Mouse (Mus musculus) embryonic facial prominence, embryonic 14.5 days (tissue): ENCODE data around the gene Creb5. TPM values are rescaled to one million over a fixed set of nuclear protein-coding genes. Genes with fewer than 3 reads are reported as not detected.

Experiments
- ATAC-seq: fragments of 200-750 bp; cut with Nextera tagmentation; 2 replicates; pipeline ENCODE4 v1.8.0; 2017; ENCODE audit warnings: low read depth, moderate number of reproducible peaks, moderate TSS enrichment
- DNase-seq: peaks from one replicate; pipeline ENCODE4 v3.0.0-alpha.2; 2015; ENCODE audit warnings: low spot score
- H3K27ac ChIP-seq: fragments of 300-500 bp; sonication (generic); replicated peaks from 2 replicates; pipeline ENCODE4 v1.5.1; 2014; ENCODE audit warnings: low read depth, mild to moderate bottlenecking, low read length, moderate library complexity
- H3K27me3 ChIP-seq: fragments of 300-500 bp; sonication (generic); replicated peaks from 2 replicates; pipeline ENCODE4 v1.6.1; 2014; ENCODE audit warnings: low read length; ENCODE audit not compliant: control insufficient read depth, insufficient read depth
- H3K36me3 ChIP-seq: fragments of 300-500 bp; sonication (generic); 2 replicates; pipeline ENCODE4 v1.6.1; 2014; ENCODE audit warnings: low read length, mixed read lengths; ENCODE audit not compliant: control insufficient read depth, insufficient read depth
- H3K4me1 ChIP-seq: fragments of 300-500 bp; sonication (generic); 2 replicates; pipeline ENCODE4 v1.6.1; 2014; ENCODE audit warnings: antibody characterized with exemption, low read length; ENCODE audit not compliant: control insufficient read depth, insufficient read depth
- H3K4me2 ChIP-seq: fragments of 300-500 bp; sonication (generic); 2 replicates; pipeline ENCODE4 v1.6.1; 2014; ENCODE audit warnings: low read depth, mild to moderate bottlenecking, low read length, moderate library complexity, mixed read lengths
- H3K4me3 ChIP-seq: fragments of 300-500 bp; sonication (generic); 2 replicates; pipeline ENCODE4 v1.5.1; 2014; ENCODE audit warnings: low read depth, mild to moderate bottlenecking, low read length
- H3K9ac ChIP-seq: fragments of 300-500 bp; sonication (generic); 2 replicates; pipeline ENCODE4 v1.6.1; 2014; ENCODE audit warnings: low read depth, mild to moderate bottlenecking, low read length, moderate library complexity, mixed read lengths
- H3K9me3 ChIP-seq: fragments of 300-500 bp; sonication (generic); 2 replicates; pipeline ENCODE4 v1.6.1; 2016; ENCODE audit warnings: low read length; ENCODE audit not compliant: control insufficient read depth
- WGBS: fragments of 180-500 bp; shearing (Covaris S2); extraction: QIAGEN DNeasy Blood & Tissue Kit; methylation state at CpG from one replicate; pipeline ENCODE4 v1.1.7; 2014; 5-methylcytosine and 5-hydroxymethylcytosine counted together
- polyA plus RNA-seq: library from polyadenylated mRNA; unstranded; fragments of >200 nt; fragmentation: Nextera tagmentation; extraction: Ambion mirVana; gene quantifications from 2 replicates; pipeline ENCODE4 v1.2.1, GENCODE M21; 2014

Gene Creb5
- polyA plus RNA-seq, 1 experiment from 2014 or later = 22.8 TPM

DNA sequence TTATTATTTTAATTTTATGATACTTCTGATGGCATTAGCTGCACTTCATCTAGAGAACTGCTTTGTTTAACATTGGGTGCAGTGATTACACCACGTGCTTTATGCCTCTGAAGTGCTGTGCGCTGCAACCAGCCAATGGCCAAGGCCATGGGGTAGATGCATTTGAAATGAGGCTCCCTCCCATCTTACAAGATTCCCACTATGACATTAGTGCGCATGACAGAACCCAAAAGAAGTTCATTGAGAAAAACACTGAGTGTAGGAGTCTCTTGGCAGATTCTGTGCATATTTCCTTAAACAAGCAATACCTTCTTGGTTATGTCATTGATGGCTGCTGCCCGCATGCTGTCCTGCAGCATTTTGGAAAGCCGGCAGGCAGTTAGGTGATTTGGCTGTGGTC lies 19.6 kb downstream of the Creb5 start:
- Histone ChIP-seq H3K4me2 (no peak overlapping the region), H3K36me3 (no peaks in the 10 kb centered on the region), H3K9me3 (no peaks in the 10 kb centered on the region), H3K4me1 (peaks cover 11% of the 10 kb centered on the region), H3K4me3 (no peak overlapping the region), H3K9ac (no peak overlapping the region), H3K27me3 (no peaks in the 10 kb centered on the region), H3K27ac (no peak overlapping the region)
- DNase-seq = peak; percentile 41
- ATAC-seq = no peak
- WGBS = 73% methylated on average over 5 of the region's 5 CpGs

GRCm38 (mm10) chr6:53308684-53309083 lies 21.6 kb downstream of the Creb5 start:
- H3K4me2 ChIP-seq = no peak overlapping the region
- no peaks in the 10 kb centered on the region for H3K27me3 ChIP-seq
- ATAC-seq = no peak
- no peak overlapping the region for H3K9ac ChIP-seq
- peak; percentile 53 for DNase-seq
- WGBS = 30% methylated on average over 6 of the region's 6 CpGs
- H3K9me3 ChIP-seq = no peaks in the 10 kb centered on the region
- no peaks in the 10 kb centered on the region for H3K36me3 ChIP-seq
- H3K4me1 ChIP-seq = peaks cover 17% of the 10 kb centered on the region
- no peak overlapping the region for H3K4me3 ChIP-seq
- H3K27ac ChIP-seq = no peak overlapping the region

- Histone ChIP-seq H3K9me3 (no peaks in the 10 kb centered on the region), H3K27ac (no peak overlapping the region), H3K36me3 (no peaks in the 10 kb centered on the region), H3K4me1 (peaks cover 18% of the 10 kb centered on the region; the same call in 1 of the 2 replicates), H3K9ac (no peak overlapping the region), H3K4me2 (no peak overlapping the region), H3K27me3 (no peaks in the 10 kb centered on the region), H3K4me3 (no peak overlapping the region)
- ATAC-seq (no peak), DNase-seq (no peak)
- 63% methylated on average over 6 of the region's 6 CpGs for WGBS
These were observed 26.5 kb downstream of the Creb5 start for GRCm38 (mm10) chr6:53313604-53314003.

DNA sequence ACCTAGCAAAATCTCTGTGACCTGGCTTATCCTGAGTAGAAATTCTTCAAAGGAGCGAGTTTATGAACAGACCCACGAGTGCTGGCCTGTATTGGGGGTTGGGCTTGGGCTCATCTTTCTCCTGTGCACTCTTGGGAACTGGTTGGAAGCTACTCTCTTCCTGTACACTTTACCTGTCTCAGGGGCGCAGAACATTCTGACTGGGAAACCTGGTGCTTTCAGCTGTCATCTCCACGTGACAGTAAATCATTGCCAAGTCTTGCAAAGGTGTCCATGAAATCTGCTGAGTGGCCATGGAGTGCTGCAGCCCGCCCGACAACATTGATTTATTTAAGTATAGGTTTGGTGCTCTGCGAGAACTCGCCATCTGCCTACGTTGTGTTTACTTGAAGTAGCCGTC lies 27.1 kb downstream of the Creb5 start:
- no peak overlapping the region for H3K9ac ChIP-seq
- DNase-seq (peak; percentile 22), ATAC-seq (peak; percentile 50; the same call in 1 of the 2 replicates)
- no peaks in the 10 kb centered on the region for H3K36me3 ChIP-seq
- H3K4me2 ChIP-seq = no peak overlapping the region
- H3K27ac ChIP-seq = no peak overlapping the region
- H3K4me3 ChIP-seq = no peak overlapping the region
- WGBS = 52% methylated on average over 10 of the region's 10 CpGs
- no peaks in the 10 kb centered on the region for H3K9me3 ChIP-seq
- H3K27me3 ChIP-seq = no peaks in the 10 kb centered on the region
- H3K4me1 ChIP-seq = peaks cover 20% of the 10 kb centered on the region; the same call in 1 of the 2 replicates

DNA sequence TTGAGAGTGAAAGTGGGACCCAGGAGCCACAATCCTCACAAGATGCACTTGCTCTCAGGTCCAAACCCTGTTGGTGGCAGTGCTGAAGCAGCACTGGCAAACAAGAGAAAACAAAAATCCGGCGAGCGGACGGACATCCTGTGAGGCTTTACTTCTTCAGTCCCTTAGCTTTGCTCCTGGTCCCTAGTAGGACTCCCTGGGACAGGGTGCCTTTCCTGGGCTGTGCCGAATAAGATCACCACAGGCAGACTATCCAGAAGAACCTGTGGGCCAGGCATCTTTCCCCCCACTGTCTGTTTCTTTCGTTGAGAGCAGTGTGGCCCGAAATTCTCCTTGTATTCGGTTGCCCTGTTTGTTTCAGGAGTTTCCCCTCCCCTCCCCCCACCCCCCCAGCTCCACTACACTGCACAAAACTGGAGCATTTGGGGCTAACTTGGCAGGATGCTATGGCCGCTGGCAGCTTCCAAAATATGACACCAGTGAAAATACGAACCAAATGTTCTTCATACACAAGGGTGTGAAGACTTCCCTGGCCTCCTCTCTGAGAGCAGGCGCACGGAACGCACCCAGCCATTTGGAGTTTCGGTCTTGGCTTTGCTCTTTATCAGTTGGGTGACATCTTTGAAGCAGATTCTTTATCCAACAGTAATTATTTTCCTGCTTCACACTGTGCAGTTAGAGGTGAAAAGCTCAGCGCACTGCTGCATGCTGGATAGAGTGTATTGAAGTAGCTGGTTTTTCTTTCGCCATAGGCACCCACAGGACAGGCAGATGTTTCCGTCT lies 32.7 kb downstream of the Creb5 start:
- WGBS = 43% methylated on average over 17 of the region's 17 CpGs
- Histone ChIP-seq H3K9me3 (no peaks in the 10 kb centered on the region), H3K4me1 (peaks cover 19% of the 10 kb centered on the region), H3K4me3 (no peak overlapping the region), H3K27me3 (no peaks in the 10 kb centered on the region), H3K9ac (no peak overlapping the region), H3K4me2 (peak overlapping the region; percentile 34), H3K36me3 (no peaks in the 10 kb centered on the region), H3K27ac (peak overlapping the region; percentile 58)
- DNase-seq (peak; percentile 77), ATAC-seq (no peak)

GRCm38 (mm10) chr6:53337398-53337797 lies 50.3 kb downstream of the Creb5 start:
- WGBS = 46% methylated on average over 9 of the region's 9 CpGs
- Histone ChIP-seq H3K4me1 (no peaks in the 10 kb centered on the region), H3K4me2 (no peak overlapping the region), H3K36me3 (no peaks in the 10 kb centered on the region), H3K27ac (no peak overlapping the region), H3K4me3 (no peak overlapping the region), H3K27me3 (no peaks in the 10 kb centered on the region), H3K9ac (no peak overlapping the region), H3K9me3 (peaks cover 7% of the 10 kb centered on the region; the same call in 1 of the 2 replicates)
- ATAC-seq (peak; percentile 41; the same call in 1 of the 2 replicates), DNase-seq (peak; percentile 35)

DNA sequence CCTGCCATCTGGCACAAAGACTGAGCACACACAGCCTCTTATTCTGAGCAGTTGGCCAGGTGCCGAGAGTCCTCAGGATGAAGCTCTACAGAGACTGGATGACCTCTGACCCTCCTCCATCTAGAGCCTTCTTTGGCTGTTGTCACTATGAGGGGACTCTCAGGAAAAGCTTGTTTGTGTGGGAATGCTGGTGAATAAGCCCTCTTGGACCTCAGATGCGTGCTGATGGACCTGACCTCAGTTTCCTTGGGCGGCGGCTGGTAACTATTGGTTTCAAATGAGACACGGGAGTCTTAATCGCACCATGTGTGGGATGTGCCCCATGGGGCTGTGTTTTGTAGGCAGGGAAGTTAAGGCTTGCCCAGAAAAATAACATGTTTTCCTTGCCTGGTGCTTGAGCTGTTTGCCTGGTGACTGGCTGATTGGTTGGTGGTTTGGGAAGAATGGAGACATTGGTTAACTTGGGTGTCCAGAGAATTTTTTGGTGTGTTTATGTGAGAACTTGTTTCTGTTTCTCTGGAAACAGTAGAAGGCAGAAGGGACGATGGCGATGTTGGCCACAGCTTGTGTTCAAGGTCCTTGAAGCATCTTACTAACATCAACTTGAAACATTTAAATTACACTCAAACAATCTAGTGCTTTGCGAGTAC lies 65.4 kb downstream of the Creb5 start:
- H3K27me3 ChIP-seq = no peaks in the 10 kb centered on the region
- H3K4me1 ChIP-seq = peaks cover 15% of the 10 kb centered on the region
- no peak overlapping the region for H3K4me2 ChIP-seq
- H3K4me3 ChIP-seq = no peak overlapping the region
- no peak for DNase-seq
- H3K27ac ChIP-seq = no peak overlapping the region
- H3K36me3 ChIP-seq = no peaks in the 10 kb centered on the region
- no peak overlapping the region for H3K9ac ChIP-seq
- H3K9me3 ChIP-seq = no peaks in the 10 kb centered on the region
- ATAC-seq = no peak
- 75% methylated on average over 9 of the region's 9 CpGs for WGBS

- H3K4me1 ChIP-seq = peaks cover 12% of the 10 kb centered on the region
- no peaks in the 10 kb centered on the region for H3K36me3 ChIP-seq
- H3K27ac ChIP-seq = no peak overlapping the region
- DNase-seq = no peak
- ATAC-seq = no peak
- WGBS = 93% methylated on average over 1 of the region's 1 CpGs
- no peak overlapping the region for H3K4me3 ChIP-seq
- no peaks in the 10 kb centered on the region for H3K9me3 ChIP-seq
- no peak overlapping the region for H3K4me2 ChIP-seq
- H3K27me3 ChIP-seq = no peaks in the 10 kb centered on the region
- no peak overlapping the region for H3K9ac ChIP-seq
These were observed 69.3 kb downstream of the Creb5 start for GRCm38 (mm10) chr6:53356328-53356727.
